Mouse (Mus musculus) liver, adult 2 months (tissue): Measurements from ENCODE around the gene Thbs3. TPM values are rescaled to one million over a fixed set of nuclear protein-coding genes. Genes with fewer than 3 reads are reported as not detected.

Experiments used
- DNase-seq: peaks from one replicate; pipeline ENCODE4 v3.0.0-alpha.2; 2011; ENCODE audit warnings: low read depth, low spot score; ENCODE audit errors: extremely low read depth
- H3K27ac ChIP-seq: fragments of 200-500 bp; replicated peaks from 2 replicates; pipeline ENCODE4 v1.5.1; 2012; ENCODE audit warnings: low read depth, mild to moderate bottlenecking, control low read depth, inconsistent platforms, low read length; ENCODE audit not compliant: insufficient read depth
- H3K27me3 ChIP-seq: fragments of 200-500 bp; 2 replicates; pipeline ENCODE4 v1.6.1; 2012; ENCODE audit warnings: mild to moderate bottlenecking, moderate library complexity, low read length, inconsistent platforms; ENCODE audit not compliant: control insufficient read depth, insufficient read depth
- H3K36me3 ChIP-seq: fragments of 200-500 bp; 2 replicates; pipeline ENCODE4 v1.6.1; 2012; ENCODE audit warnings: low read length, inconsistent platforms; ENCODE audit not compliant: control insufficient read depth, insufficient read depth
- H3K4me1 ChIP-seq: fragments of 200-500 bp; 2 replicates; pipeline ENCODE4 v1.6.1; 2011; ENCODE audit warnings: low read length; ENCODE audit not compliant: control insufficient read depth, insufficient read depth
- H3K4me3 ChIP-seq: fragments of 200-500 bp; 2 replicates; pipeline ENCODE4 v1.5.1; 2011; ENCODE audit warnings: low read depth, mild to moderate bottlenecking, control low read depth, low read length, moderate library complexity; ENCODE audit not compliant: insufficient read depth
- H3K79me2 ChIP-seq: fragments of 200-500 bp; 2 replicates; pipeline ENCODE4 v1.6.1; 2012; ENCODE audit warnings: inconsistent platforms, mild to moderate bottlenecking, low read length, moderate library complexity; ENCODE audit not compliant: control insufficient read depth, insufficient read depth
- H3K9ac ChIP-seq: fragments of 200-500 bp; 2 replicates; pipeline ENCODE4 v1.6.1; 2012; ENCODE audit warnings: low read depth, mild to moderate bottlenecking, control low read depth, inconsistent platforms, low read length
- CTCF ChIP-seq: fragments of 200-500 bp; IDR thresholded peaks from 2 replicates; pipeline ENCODE4 v1.5.1; 2011; ENCODE audit warnings: low read depth, low read length, control low read depth
- POLR2A ChIP-seq: fragments of 200-500 bp; IDR thresholded peaks from 2 replicates; pipeline ENCODE4 v1.6.1; 2011; ENCODE audit warnings: low read length, control low read depth; ENCODE audit not compliant: insufficient read depth; ENCODE audit errors: extremely low read depth
- WGBS: fragments of 180-500 bp; shearing (Covaris S2); methylation state at CpG from one replicate; pipeline ENCODE4 v1.1.7; 2018; 5-methylcytosine and 5-hydroxymethylcytosine counted together
- polyA plus RNA-seq: library from polyadenylated mRNA; depleted of rRNA; stranded (reverse); fragments of >200 nt; gene quantifications from 2 replicates; pipeline ENCODE4 v1.2.3, GENCODE M21; 2012
- total RNA-seq: library from RNA; depleted of rRNA; stranded (reverse); fragments of >200 nt; gene quantifications from 2 replicates; pipeline ENCODE4 v1.2.3, GENCODE M21; 2014

Gene Thbs3
- total and polyA plus RNA-seq, 2 experiments: 0.92 to 1.2 TPM

- H3K27ac ChIP-seq: peak overlapping the region; percentile 38
- H3K4me3 ChIP-seq: peak overlapping the region; percentile 55
- TF ChIP-seq CTCF: no peak
- TF ChIP-seq POLR2A: no peak
- H3K27me3 ChIP-seq: no peaks in the 10 kb centered on the region
- peaks cover 4% of the 10 kb centered on the region for H3K4me1 ChIP-seq
- DNase-seq: no peak
- H3K36me3 ChIP-seq: peaks cover 10% of the 10 kb centered on the region; the same call in 1 of the 2 replicates
- H3K9ac ChIP-seq: peak overlapping the region; percentile 69
- 30% methylated on average over 5 of the region's 5 CpGs for WGBS
- H3K79me2 ChIP-seq: peaks cover 5% of the 10 kb centered on the region; the same call in 1 of the 2 replicates
Measured at GRCm38 (mm10) chr3:89203142-89203514, 11.9 kb upstream of the Thbs3 start.

DNA sequence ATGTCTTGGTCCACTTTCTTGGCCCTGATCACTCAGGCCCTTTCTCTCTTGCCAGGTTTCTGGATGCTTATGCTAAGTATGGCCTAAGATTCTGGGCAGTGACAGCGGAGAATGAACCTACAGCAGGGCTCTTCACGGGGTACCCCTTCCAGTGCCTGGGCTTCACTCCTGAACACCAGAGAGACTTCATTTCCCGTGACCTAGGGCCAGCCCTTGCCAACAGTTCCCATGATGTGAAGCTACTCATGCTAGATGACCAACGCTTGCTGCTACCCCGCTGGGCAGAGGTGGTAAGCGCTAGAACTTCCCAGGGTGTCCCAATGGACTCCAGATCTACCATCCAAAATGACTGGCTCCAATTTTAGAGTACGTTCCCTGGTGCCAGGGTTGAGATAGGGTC, 8.9 kb upstream of the Thbs3 start:
- Histone ChIP-seq H3K27ac (no peak overlapping the region), H3K79me2 (peaks cover 5% of the 10 kb centered on the region; the same call in 1 of the 2 replicates), H3K27me3 (no peaks in the 10 kb centered on the region), H3K4me1 (peaks cover 4% of the 10 kb centered on the region), H3K4me3 (no peak overlapping the region), H3K9ac (no peak overlapping the region), H3K36me3 (peaks cover 12% of the 10 kb centered on the region; the same call in 1 of the 2 replicates)
- WGBS: 96% methylated on average over 7 of the region's 7 CpGs
- DNase-seq: no peak
- no peak for TF ChIP-seq CTCF
- no peak for TF ChIP-seq POLR2A

DNA sequence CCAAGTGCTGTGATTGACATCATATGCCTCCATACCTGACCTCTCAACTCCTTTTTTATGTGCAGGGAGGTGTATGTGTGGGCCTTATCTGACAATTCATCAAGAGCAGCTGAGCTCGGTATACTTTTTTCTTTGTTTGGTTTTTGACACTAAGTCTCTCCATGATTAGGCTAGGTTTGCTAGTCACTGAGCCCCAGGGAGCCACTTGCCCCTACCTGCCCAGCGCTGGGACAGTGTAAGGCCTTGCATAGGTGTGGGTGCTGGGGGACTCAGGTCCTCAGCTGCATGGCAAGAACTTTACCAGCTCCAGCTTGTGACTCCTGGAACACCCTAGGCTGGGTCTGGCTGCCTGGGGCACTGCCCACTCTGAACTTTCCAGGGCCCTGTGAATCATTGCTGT, 8.3 kb upstream of the Thbs3 start:
- no peak for DNase-seq
- H3K9ac ChIP-seq: no peak overlapping the region
- no peaks in the 10 kb centered on the region for H3K27me3 ChIP-seq
- peaks cover 5% of the 10 kb centered on the region; the same call in 1 of the 2 replicates for H3K79me2 ChIP-seq
- TF ChIP-seq CTCF (no peak), POLR2A (no peak)
- 87% methylated on average over 2 of the region's 2 CpGs for WGBS
- no peak overlapping the region for H3K4me3 ChIP-seq
- no peak overlapping the region for H3K27ac ChIP-seq
- H3K36me3 ChIP-seq: peaks cover 12% of the 10 kb centered on the region; the same call in 1 of the 2 replicates
- H3K4me1 ChIP-seq: peaks cover 4% of the 10 kb centered on the region

GRCm38 (mm10) chr3:89208075-89208657, 6.8 kb upstream of the Thbs3 start:
- H3K4me3 ChIP-seq: no peak overlapping the region
- peaks cover 3% of the 10 kb centered on the region for H3K4me1 ChIP-seq
- 93% methylated on average over 13 of the region's 13 CpGs for WGBS
- peaks cover 12% of the 10 kb centered on the region; the same call in 1 of the 2 replicates for H3K36me3 ChIP-seq
- peaks cover 3% of the 10 kb centered on the region; the same call in 1 of the 2 replicates for H3K79me2 ChIP-seq
- no peak for DNase-seq
- no peak overlapping the region for H3K27ac ChIP-seq
- TF ChIP-seq POLR2A (no peak), CTCF (no peak)
- H3K9ac ChIP-seq: no peak overlapping the region
- H3K27me3 ChIP-seq: no peaks in the 10 kb centered on the region

- no peaks in the 10 kb centered on the region for H3K4me1 ChIP-seq
- peaks cover 12% of the 10 kb centered on the region; the same call in 1 of the 2 replicates for H3K36me3 ChIP-seq
- H3K9ac ChIP-seq: no peak overlapping the region
- no peak for DNase-seq
- WGBS: 90% methylated on average over 6 of the region's 6 CpGs
- no peak overlapping the region for H3K27ac ChIP-seq
- H3K4me3 ChIP-seq: no peak overlapping the region
- no peaks in the 10 kb centered on the region for H3K79me2 ChIP-seq
- TF ChIP-seq CTCF: no peak
- TF ChIP-seq POLR2A: no peak
- H3K27me3 ChIP-seq: no peaks in the 10 kb centered on the region
Measured at GRCm38 (mm10) chr3:89208736-89209135, 6.2 kb upstream of the Thbs3 start.

GRCm38 (mm10) chr3:89209731-89210130, 5.2 kb upstream of the Thbs3 start:
- no peak overlapping the region for H3K4me3 ChIP-seq
- WGBS: 95% methylated on average over 7 of the region's 7 CpGs
- H3K27ac ChIP-seq: no peak overlapping the region
- peaks cover 9% of the 10 kb centered on the region; the same call in 1 of the 2 replicates for H3K36me3 ChIP-seq
- no peak for DNase-seq
- no peak overlapping the region for H3K9ac ChIP-seq
- H3K27me3 ChIP-seq: no peaks in the 10 kb centered on the region
- TF ChIP-seq POLR2A (no peak), CTCF (no peak)
- H3K4me1 ChIP-seq: no peaks in the 10 kb centered on the region; the same call in 1 of the 2 replicates
- no peaks in the 10 kb centered on the region for H3K79me2 ChIP-seq
